Mouse (Mus musculus) liver, embryonic 16.5 days (tissue): ENCODE results near the gene Trank1. TPM values are rescaled to one million over a fixed set of nuclear protein-coding genes. Genes with fewer than 3 reads are reported as not detected.

Experiments used
- ATAC-seq: fragments of 200-750 bp; cut with Nextera tagmentation; 2 replicates; pipeline ENCODE4 v1.8.0; 2017; ENCODE audit warnings: low read depth, mild to moderate bottlenecking, moderate number of reproducible peaks, moderate library complexity
- H3K27ac ChIP-seq: fragments of 300-500 bp; sonication (generic); 2 replicates; pipeline ENCODE4 v1.5.1; 2014; ENCODE audit warnings: mild to moderate bottlenecking, low read length
- H3K27me3 ChIP-seq: fragments of 300-500 bp; sonication (generic); 2 replicates; pipeline ENCODE4 v1.6.1; 2014; ENCODE audit warnings: low read depth, low read length, mixed read lengths; ENCODE audit not compliant: control insufficient read depth, insufficient read depth
- H3K36me3 ChIP-seq: fragments of 300-500 bp; sonication (generic); 2 replicates; pipeline ENCODE4 v1.6.1; 2014; ENCODE audit warnings: mild to moderate bottlenecking; ENCODE audit not compliant: control insufficient read depth, insufficient read depth
- H3K4me1 ChIP-seq: fragments of 300-500 bp; sonication (generic); 2 replicates; pipeline ENCODE4 v1.6.1; 2014; ENCODE audit warnings: low read depth, low read length, mixed read lengths; ENCODE audit not compliant: control insufficient read depth
- H3K4me2 ChIP-seq: fragments of 300-500 bp; sonication (generic); 2 replicates; pipeline ENCODE4 v1.6.1; 2014; ENCODE audit warnings: low read depth, low read length, mixed read lengths
- H3K4me3 ChIP-seq: fragments of 300-500 bp; sonication (generic); 2 replicates; pipeline ENCODE4 v1.5.1; 2014; ENCODE audit warnings: low read depth, mild to moderate bottlenecking, low read length
- H3K9ac ChIP-seq: fragments of 300-500 bp; sonication (generic); 2 replicates; pipeline ENCODE4 v1.6.1; 2014; ENCODE audit warnings: low read depth, low read length
- H3K9me3 ChIP-seq: fragments of 300-500 bp; sonication (generic); replicated peaks from 2 replicates; pipeline ENCODE4 v1.6.1; 2016; ENCODE audit warnings: low read length; ENCODE audit not compliant: control insufficient read depth
- WGBS: fragments of 180-500 bp; shearing (Covaris S2); extraction: QIAGEN DNeasy Blood & Tissue Kit; methylation state at CpG from one replicate; pipeline ENCODE4 v1.1.7; 2014; ENCODE audit not compliant: insufficient replicate concordance; 5-methylcytosine and 5-hydroxymethylcytosine counted together
- polyA plus RNA-seq: library from polyadenylated mRNA; unstranded; fragments of >200 nt; fragmentation: Nextera tagmentation; extraction: Ambion mirVana; gene quantifications from 2 replicates; pipeline ENCODE4 v1.2.1, GENCODE M21; 2015

The Trank1 gene
- polyA plus RNA-seq, 1 experiment from 2014 or later, result 0.02 TPM

GRCm38 (mm10) chr9:111438904-111439835 is 127.6 kb downstream of the Trank1 start, which contains the start of gene Dclk3:
Gene Dclk3 (plus strand): TSS chr9:111439081.
- H3K27me3 ChIP-seq, result peaks cover 21% of the 10 kb centered on the region
- 3% methylated on average over 50 of the region's 57 CpGs for WGBS
- H3K4me2 ChIP-seq, result peak within 1 kb of the TSS; percentile 66
- H3K4me1 ChIP-seq, result no peaks in the 10 kb centered on the region
- peak; percentile 48; the same call in 1 of the 2 replicates for ATAC-seq
- H3K36me3 ChIP-seq, result no peaks in the 10 kb centered on the region
- no peak within 1 kb of the TSS for H3K27ac ChIP-seq
- peak within 1 kb of the TSS; percentile 53 for H3K4me3 ChIP-seq
- H3K9ac ChIP-seq, result no peak within 1 kb of the TSS
- H3K9me3 ChIP-seq, result no peaks in the 10 kb centered on the region

- no peak overlapping the region for H3K27ac ChIP-seq
- H3K9ac ChIP-seq, result no peak overlapping the region
- H3K4me3 ChIP-seq, result no peak overlapping the region
- no peak for ATAC-seq
- no peaks in the 10 kb centered on the region for H3K9me3 ChIP-seq
- H3K27me3 ChIP-seq, result peaks cover 21% of the 10 kb centered on the region
- H3K4me2 ChIP-seq, result no peak overlapping the region
- no peaks in the 10 kb centered on the region for H3K4me1 ChIP-seq
- no peaks in the 10 kb centered on the region for H3K36me3 ChIP-seq
- 44% methylated on average over 8 of the region's 8 CpGs for WGBS
Observed at GRCm38 (mm10) chr9:111439836-111440201, 128.3 kb downstream of the Trank1 start.

GRCm38 (mm10) chr9:111440446-111440845 is 128.9 kb downstream of the Trank1 start:
- WGBS, result 61% methylated on average over 6 of the region's 6 CpGs
- no peak overlapping the region for H3K4me2 ChIP-seq
- H3K27ac ChIP-seq, result no peak overlapping the region
- H3K9me3 ChIP-seq, result no peaks in the 10 kb centered on the region
- ATAC-seq, result no peak
- no peaks in the 10 kb centered on the region for H3K4me1 ChIP-seq
- peaks cover 21% of the 10 kb centered on the region for H3K27me3 ChIP-seq
- H3K4me3 ChIP-seq, result no peak overlapping the region
- no peak overlapping the region for H3K9ac ChIP-seq
- H3K36me3 ChIP-seq, result no peaks in the 10 kb centered on the region

- Histone ChIP-seq H3K27ac (no peak overlapping the region), H3K27me3 (peaks cover 21% of the 10 kb centered on the region)
- ATAC-seq, result no peak
Observed at GRCm38 (mm10) chr9:111441151-111441550, 129.6 kb downstream of the Trank1 start.

More at GRCm38 (mm10) chr9:111441151-111441550, 129.6 kb downstream of the Trank1 start:
- 68% methylated on average over 2 of the region's 2 CpGs for WGBS
- no peaks in the 10 kb centered on the region for H3K36me3 ChIP-seq
- no peaks in the 10 kb centered on the region for H3K4me1 ChIP-seq
- H3K4me2 ChIP-seq, result no peak overlapping the region
- no peak overlapping the region for H3K4me3 ChIP-seq
- no peaks in the 10 kb centered on the region for H3K9me3 ChIP-seq
- H3K9ac ChIP-seq, result no peak overlapping the region

Other genes with a start within 250 kb of the Trank1 start
- 16.2 and 16.9 TPM in 2 replicates for gene Lrrfip2, start 194.1 kb upstream of the Trank1 start, polyA plus RNA-seq
- gene Mlh1, start 39.9 kb upstream of the Trank1 start, polyA plus RNA-seq, result 19.1 and 21.2 TPM in 2 replicates
- gene Epm2aip1, start 39.8 kb upstream of the Trank1 start, polyA plus RNA-seq, result 8.2 and 9.0 TPM in 2 replicates
- gene Dclk3, start 127.3 kb downstream of the Trank1 start, polyA plus RNA-seq, result 0.12 TPM in 1 of 2 replicates, not detected in the other